Mouse (Mus musculus) kidney, adult 2 months (tissue): Measurements from ENCODE around the gene Cep295. TPM values are rescaled to one million over a fixed set of nuclear protein-coding genes. Genes with fewer than 3 reads are reported as not detected.

Experiments used
- DNase-seq: peaks from one replicate; pipeline ENCODE4 v3.0.0; 2021
- H3K27ac ChIP-seq: fragments of 200-500 bp; 2 replicates; pipeline ENCODE4 v1.5.1; 2012; ENCODE audit warnings: low read depth, low read length, control low read depth, inconsistent platforms; ENCODE audit not compliant: insufficient read depth
- H3K27me3 ChIP-seq: fragments of 200-500 bp; replicated peaks from 2 replicates; pipeline ENCODE4 v1.6.1; 2012; ENCODE audit warnings: mild to moderate bottlenecking, moderate library complexity, low read length, inconsistent platforms; ENCODE audit not compliant: control insufficient read depth, insufficient read depth
- H3K36me3 ChIP-seq: fragments of 200-500 bp; 2 replicates; pipeline ENCODE4 v1.6.1; 2012; ENCODE audit warnings: mild to moderate bottlenecking, moderate library complexity, low read length, inconsistent platforms; ENCODE audit not compliant: control insufficient read depth, insufficient read depth
- H3K4me1 ChIP-seq: fragments of 200-500 bp; 2 replicates; pipeline ENCODE4 v1.6.1; 2011; ENCODE audit warnings: low read length; ENCODE audit not compliant: control insufficient read depth, insufficient read depth
- H3K4me3 ChIP-seq: fragments of 200-500 bp; 2 replicates; pipeline ENCODE4 v1.5.1; 2011; ENCODE audit warnings: mild to moderate bottlenecking, low read depth, low read length, control low read depth; ENCODE audit not compliant: insufficient read depth
- CTCF ChIP-seq: fragments of 200-500 bp; conservative IDR thresholded peaks from 2 replicates; pipeline ENCODE4 v1.5.1; 2011; ENCODE audit warnings: low read depth, mild to moderate bottlenecking, control low read depth, low read length, moderate library complexity, mixed read lengths; ENCODE audit not compliant: insufficient read depth, insufficient read length
- POLR2A ChIP-seq: fragments of 200-500 bp; IDR thresholded peaks from one replicate; pipeline ENCODE4 v1.6.1; 2011; ENCODE audit warnings: low read depth, low read length, control low read depth
- WGBS: fragments of 180-500 bp; shearing (Covaris S2); methylation state at CpG from one replicate; pipeline ENCODE4 v1.1.7; 2018; 5-methylcytosine and 5-hydroxymethylcytosine counted together
- polyA plus RNA-seq: library from polyadenylated mRNA; depleted of rRNA; stranded (reverse); fragments of >200 nt; gene quantifications from 2 replicates; pipeline ENCODE4 v1.2.3, GENCODE M21; 2012; rRNA removed

Cep295 gene
- 2.9 and 3.1 TPM in 2 replicates for polyA plus RNA-seq

DNA sequence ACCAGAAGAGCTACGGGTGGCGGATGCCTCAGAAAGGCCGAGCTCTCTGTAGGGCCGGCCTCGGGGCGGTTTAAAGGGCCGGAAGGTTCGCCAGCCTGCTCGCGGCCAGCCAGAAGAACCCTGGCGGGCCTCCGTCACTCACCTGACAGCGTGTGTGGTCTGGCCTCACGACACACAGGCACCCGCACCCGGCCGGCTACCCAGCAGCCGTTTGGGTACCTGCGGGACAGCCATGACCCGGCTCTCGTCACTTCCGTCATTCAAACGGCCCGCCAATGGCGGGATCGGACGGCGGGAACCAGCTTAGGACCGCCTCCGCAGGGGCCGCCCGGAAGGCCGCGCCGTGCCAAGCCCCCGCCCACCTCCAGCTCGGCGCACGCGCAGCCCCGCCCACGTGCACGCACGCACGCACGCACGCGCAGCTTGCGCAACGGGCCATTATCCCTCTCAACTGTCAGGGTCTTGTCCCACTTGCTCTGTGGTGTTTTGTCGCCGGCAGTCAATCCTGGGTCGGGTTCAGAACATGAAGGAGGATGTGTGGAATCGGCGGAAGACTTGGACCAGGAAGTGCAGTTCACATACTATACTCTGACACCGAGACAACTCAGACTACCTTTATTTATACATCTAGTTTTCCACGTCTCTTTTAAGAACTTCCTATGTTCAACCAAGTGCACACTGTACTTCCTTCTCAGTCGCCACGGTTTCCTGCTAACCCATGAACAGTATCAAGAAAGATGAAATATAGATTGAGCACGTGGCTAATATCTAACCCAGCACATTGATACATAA is at the start of gene Cep295:
TSS of gene Cep295 (minus strand) at position 305 of the 792 bp plus-strand sequence.
- H3K27ac ChIP-seq = peak within 1 kb of the TSS; percentile 85
- H3K4me3 ChIP-seq = peak within 1 kb of the TSS; percentile 83
- no peaks in the 10 kb centered on the region for H3K27me3 ChIP-seq
- H3K4me1 ChIP-seq = no peaks in the 10 kb centered on the region
- peak; percentile 97 for DNase-seq
- WGBS = 1% methylated on average over 60 of the region's 60 CpGs
- peak; percentile 72 for TF ChIP-seq POLR2A
- TF ChIP-seq CTCF = 0 out of 2 replicates have a peak, but pooled peaks have one; percentile 0
- no peaks in the 10 kb centered on the region; the same call in 1 of the 2 replicates for H3K36me3 ChIP-seq

DNA sequence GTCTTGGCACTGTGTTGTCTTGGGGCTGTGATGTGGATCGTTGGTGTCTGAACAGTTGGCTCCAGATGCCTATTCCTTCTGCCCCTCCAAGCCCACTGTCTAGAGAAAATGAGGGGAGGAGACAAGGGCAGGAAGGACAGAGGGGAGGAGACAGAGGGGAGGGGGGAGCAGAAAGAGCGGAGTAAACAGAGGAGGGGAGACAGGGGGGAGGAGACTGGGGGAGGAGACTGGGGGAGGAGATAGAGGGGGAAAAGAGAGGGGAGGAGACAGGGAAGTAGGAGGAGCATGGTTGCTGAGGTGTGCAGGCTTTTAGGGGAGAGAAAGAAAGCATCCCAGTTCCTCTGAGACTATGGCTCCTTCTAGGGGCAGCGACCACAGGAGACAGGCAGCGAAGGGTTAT is 40.0 kb upstream of the Cep295 start:
- Histone ChIP-seq H3K27me3 (no peaks in the 10 kb centered on the region), H3K4me1 (no peaks in the 10 kb centered on the region), H3K27ac (no peak overlapping the region), H3K36me3 (no peaks in the 10 kb centered on the region), H3K4me3 (no peak overlapping the region)
- WGBS = 67% methylated on average over 3 of the region's 4 CpGs
- TF ChIP-seq POLR2A (no peak), CTCF (no peak)
- DNase-seq = no peak

DNA sequence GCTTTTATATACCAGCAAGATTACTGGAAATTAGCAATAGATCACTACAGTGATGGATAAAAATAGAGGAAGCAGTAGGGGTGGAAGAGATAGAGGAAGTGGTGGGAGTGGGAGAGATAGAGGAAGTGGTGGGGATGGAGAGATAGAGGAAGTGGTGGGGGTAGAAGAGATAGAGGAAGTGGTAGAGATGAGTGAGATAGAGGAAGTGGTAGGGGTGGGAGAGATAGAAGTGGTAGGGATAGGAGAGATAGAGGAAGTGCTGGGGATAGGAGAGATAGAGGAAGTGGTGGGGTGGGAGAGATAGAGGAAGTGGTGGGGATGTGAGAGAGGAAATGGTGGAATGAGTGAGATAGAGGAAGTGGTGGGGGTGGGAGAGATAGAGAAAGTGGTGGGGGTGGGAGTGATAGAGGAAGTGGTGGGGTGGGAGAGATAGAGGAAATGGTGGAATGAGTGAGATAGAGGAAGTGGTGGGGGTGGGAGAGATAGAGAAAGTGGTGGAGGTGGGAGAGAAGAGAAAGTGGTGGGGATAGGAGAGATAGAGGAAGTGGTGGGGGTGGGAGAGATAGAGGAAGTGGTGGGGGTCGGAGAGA is 37.9 kb upstream of the Cep295 start:
- DNase-seq = no peak
- no peaks in the 10 kb centered on the region for H3K4me1 ChIP-seq
- H3K4me3 ChIP-seq = no peak overlapping the region
- TF ChIP-seq CTCF = no peak
- no peak for TF ChIP-seq POLR2A
- H3K36me3 ChIP-seq = no peaks in the 10 kb centered on the region
- WGBS = 93% methylated on average over 1 of the region's 1 CpGs
- H3K27me3 ChIP-seq = no peaks in the 10 kb centered on the region
- H3K27ac ChIP-seq = no peak overlapping the region

DNA sequence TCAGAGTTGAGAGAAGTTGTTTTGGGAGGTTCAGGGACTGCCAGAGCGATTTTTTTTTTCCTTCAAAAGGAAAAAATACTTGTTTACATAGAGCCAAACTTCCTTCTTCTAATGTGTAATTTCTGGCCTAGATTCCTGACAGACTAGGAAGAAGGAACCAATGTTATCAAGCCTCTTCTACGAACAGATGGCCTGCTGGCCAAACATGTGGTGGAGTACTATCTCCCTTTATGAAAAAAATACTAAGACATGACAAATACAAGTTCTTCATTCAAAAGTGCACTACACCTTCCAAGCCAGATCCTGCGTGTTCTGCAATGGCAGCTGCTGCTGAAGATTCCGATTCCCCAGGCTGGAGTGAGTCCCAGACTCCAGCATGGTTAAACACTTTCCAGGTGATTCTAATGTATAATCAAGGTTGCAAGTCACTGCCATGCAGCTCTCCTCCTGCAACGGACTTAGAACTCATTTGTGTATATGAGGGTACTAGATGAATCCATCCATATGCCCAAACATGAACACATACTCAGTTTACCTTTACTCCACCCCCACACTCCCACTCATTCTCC is 29.6 kb upstream of the Cep295 start:
- Histone ChIP-seq H3K36me3 (no peaks in the 10 kb centered on the region), H3K4me3 (no peak overlapping the region), H3K4me1 (no peaks in the 10 kb centered on the region), H3K27ac (no peak overlapping the region), H3K27me3 (no peaks in the 10 kb centered on the region)
- TF ChIP-seq POLR2A (no peak), CTCF (no peak)
- DNase-seq = peak; percentile 80
- 77% methylated on average over 5 of the region's 5 CpGs for WGBS

DNA sequence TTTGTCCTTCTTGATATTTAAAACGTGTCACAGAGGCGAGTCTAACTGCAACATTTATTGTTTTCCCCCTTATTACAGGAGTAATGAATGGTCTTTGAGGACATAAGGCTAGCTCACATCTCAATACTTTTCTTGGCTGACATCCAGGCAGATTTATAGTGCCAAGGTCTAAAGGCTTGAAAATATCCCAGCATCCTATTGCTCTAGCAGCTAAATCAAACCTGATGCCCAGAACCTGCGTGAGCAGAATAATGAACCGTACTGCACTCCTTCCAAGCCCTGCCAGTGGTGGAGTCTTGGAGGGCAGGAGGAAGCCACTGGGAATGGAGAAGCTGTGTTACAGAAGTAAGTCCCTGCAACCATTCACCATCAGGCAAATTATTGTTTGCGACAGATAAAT is 26.7 kb upstream of the Cep295 start:
- H3K4me3 ChIP-seq = no peak overlapping the region
- TF ChIP-seq CTCF (no peak), POLR2A (no peak)
- 48% methylated on average over 5 of the region's 5 CpGs for WGBS
- no peak overlapping the region for H3K27ac ChIP-seq
- no peaks in the 10 kb centered on the region for H3K27me3 ChIP-seq
- H3K36me3 ChIP-seq = no peaks in the 10 kb centered on the region
- no peaks in the 10 kb centered on the region for H3K4me1 ChIP-seq
- DNase-seq = no peak

DNA sequence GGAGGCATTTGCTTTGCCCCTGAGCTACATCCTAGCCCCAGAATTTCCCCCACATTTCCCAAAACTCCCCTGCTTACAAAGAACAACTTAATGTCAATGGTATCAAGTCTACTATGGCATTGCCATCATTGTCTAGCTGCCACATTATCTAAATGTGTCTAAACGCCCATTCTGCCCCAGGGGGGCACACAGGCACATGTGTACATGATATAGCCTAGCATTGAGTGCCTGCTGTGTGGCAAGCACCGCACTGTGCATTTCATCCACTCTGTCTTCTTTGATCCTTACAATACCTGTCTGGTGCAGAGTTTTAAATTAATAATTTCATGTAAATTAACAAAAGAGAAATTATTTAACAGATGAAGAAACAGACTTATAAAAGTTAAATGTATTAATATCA is 8.7 kb upstream of the Cep295 start:
- no peak for DNase-seq
- Histone ChIP-seq H3K27ac (no peak overlapping the region), H3K4me1 (no peaks in the 10 kb centered on the region), H3K4me3 (no peak overlapping the region), H3K36me3 (no peaks in the 10 kb centered on the region), H3K27me3 (no peaks in the 10 kb centered on the region)
- WGBS = 74% methylated on average over 2 of the region's 2 CpGs
- TF ChIP-seq CTCF (no peak), POLR2A (no peak)

DNA sequence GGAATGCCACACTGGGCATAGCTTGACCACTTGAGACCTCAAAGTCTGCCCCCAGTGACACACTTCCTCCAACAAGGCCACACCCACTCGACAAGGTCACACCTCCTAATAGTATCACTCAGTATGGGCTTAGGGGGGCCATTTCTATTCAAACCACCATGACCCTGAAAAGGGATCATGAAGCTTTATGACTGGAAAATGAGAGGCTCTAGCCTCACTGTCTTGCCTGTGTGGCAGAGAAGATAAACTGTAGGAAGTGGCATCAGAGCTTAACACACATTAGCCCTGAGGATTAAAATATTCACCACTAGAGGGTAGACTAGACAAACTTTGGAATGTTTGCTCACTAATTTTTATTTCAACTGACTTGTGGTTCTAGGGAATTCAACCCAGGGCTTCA is 8.3 kb upstream of the Cep295 start:
- Histone ChIP-seq H3K27ac (no peak overlapping the region), H3K4me1 (no peaks in the 10 kb centered on the region), H3K4me3 (no peak overlapping the region), H3K36me3 (no peaks in the 10 kb centered on the region), H3K27me3 (no peaks in the 10 kb centered on the region)
- peak; percentile 47 for DNase-seq
- WGBS = 94% methylated on average over 1 of the region's 1 CpGs
- no peak for TF ChIP-seq CTCF
- TF ChIP-seq POLR2A = no peak
